Comparison of ENCODE assay signal across 19 mouse cellular contexts in the genomic region with DNA sequence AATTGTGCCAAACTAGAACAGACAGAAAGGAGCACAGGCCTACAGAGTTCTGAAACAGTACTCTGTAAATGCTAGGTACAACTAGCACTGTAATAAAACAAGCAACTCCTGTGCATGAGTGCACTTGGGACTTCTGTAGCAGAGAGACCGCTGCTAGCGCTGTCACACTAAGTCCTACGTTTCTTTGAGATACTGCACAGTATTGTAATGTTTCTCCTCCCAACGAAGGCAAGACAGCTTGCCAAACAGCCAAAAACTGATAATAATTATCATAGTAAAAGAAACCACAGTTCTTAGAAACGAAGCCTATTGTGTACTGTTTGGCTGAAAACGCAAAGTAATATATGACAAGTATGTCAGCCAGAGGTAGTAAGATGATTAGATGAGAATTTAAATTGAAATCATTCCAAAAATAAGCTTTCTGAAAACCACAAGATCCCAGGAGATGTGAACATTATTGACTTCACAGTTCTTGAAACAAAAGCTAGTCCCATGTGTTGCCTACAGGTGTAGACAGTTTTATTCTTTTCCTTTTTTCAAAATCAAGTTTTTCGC.
DNase-seq lines count a peak whose midpoint lies in the region; ATAC-seq and TF ChIP-seq lines count a peak whose summit lies in the region.
"Had no signal": no experiment of that assay in that cellular context is flagged by ENCODE, and none has a peak within 500 bp of the region (broad histone marks: within the 10 kb centered on the region; RNA-seq: fewer than 3 reads in every experiment).

No protein-coding gene starts in this region.

- H3K27me3 ChIP-seq in embryonic facial prominence, embryonic 14.5 days (replicated peaks; ENCODE audit: control insufficient read depth, insufficient read depth, low read length): no peaks in the 10 kb centered on the region
- H3K27me3 ChIP-seq in embryonic facial prominence, embryonic 10.5 days (replicated peaks; ENCODE audit: low read depth, poor library complexity, severe bottlenecking): no peaks in the 10 kb centered on the region
- H3K27me3 ChIP-seq in liver, embryonic 14.5 days (ENCODE audit: control insufficient read depth, insufficient read depth, low read length): no peaks in the 10 kb centered on the region
- H3K27me3 ChIP-seq: forebrain, embryonic 15.5 days; heart, embryonic 15.5 days had no signal

- no peak overlapping the region for H3K4me3 ChIP-seq in embryonic facial prominence, embryonic 14.5 days (ENCODE audit: low read depth, low read length)
- H3K4me3 ChIP-seq in embryonic facial prominence, embryonic 10.5 days: no peak overlapping the region
- no peak overlapping the region for H3K4me3 ChIP-seq in brown adipose tissue, adult 24 weeks (ENCODE audit: insufficient read depth, low read depth, low read length)
- no peak overlapping the region for H3K4me3 ChIP-seq in liver, embryonic 14.5 days (ENCODE audit: insufficient read depth in 1 of 2, low read depth in 2 of 2, low read length in 2 of 2)
- H3K4me3 ChIP-seq: forebrain, embryonic 15.5 days; heart, embryonic 15.5 days had no signal

- no peak overlapping the region for H3K27ac ChIP-seq in embryonic facial prominence, embryonic 14.5 days (replicated peaks; ENCODE audit: low read depth, low read length)
- H3K27ac ChIP-seq in embryonic facial prominence, embryonic 10.5 days (replicated peaks): no peak overlapping the region
- H3K27ac ChIP-seq in brown adipose tissue, adult 24 weeks (replicated peaks; ENCODE audit: low read depth, low read length): 0 out of 2 replicates have a peak overlapping the region, but pooled peaks have one; percentile 6
- H3K27ac ChIP-seq in liver, embryonic 14.5 days: no peak overlapping the region
- H3K27ac ChIP-seq: forebrain, embryonic 15.5 days; heart, embryonic 15.5 days; hindbrain, embryonic 14.5 days had no signal

- DNase-seq in embryonic facial prominence, embryonic 14.5 days (ENCODE audit: low spot score): peak; percentile 1
- no peak for DNase-seq in embryonic facial prominence, embryonic 10.5 days (ENCODE audit: low spot score)
- DNase-seq in liver, embryonic 14.5 days (ENCODE audit: low read depth in 3 of 3, low spot score in 3 of 3): no peak
- DNase-seq in adrenal gland, adult 2 months: no peak
- DNase-seq in kidney, adult 9 months: no peak
- no peak for DNase-seq in embryo, embryonic 11 days
- DNase-seq: adrenal gland, postnatal 36 days; cerebellum, adult 11 months; cerebellum, adult 8-10 months; cerebellum, postnatal 25 days; gastrocnemius, postnatal 36 days; heart, postnatal 14 days had no signal

- no peaks in the 10 kb centered on the region for H3K4me1 ChIP-seq in embryonic facial prominence, embryonic 14.5 days (ENCODE audit: control insufficient read depth, insufficient read depth, low read length)
- H3K4me1 ChIP-seq in embryonic facial prominence, embryonic 10.5 days: no peaks in the 10 kb centered on the region
- no peaks in the 10 kb centered on the region; the same call in 1 of the 2 replicates for H3K4me1 ChIP-seq in brown adipose tissue, adult 24 weeks (ENCODE audit: control insufficient read depth, insufficient read depth, insufficient read length, low read length)
- H3K4me1 ChIP-seq in liver, embryonic 14.5 days (replicated peaks; ENCODE audit: control insufficient read depth in 2 of 2, insufficient read depth in 2 of 2, low read length in 1 of 2): peaks cover 0 to 5% of the 10 kb centered on the region in 2 experiments; a peak in 2 of 4 replicates
- H3K4me1 ChIP-seq: forebrain, embryonic 15.5 days had no signal

- no peak overlapping the region for H3K9ac ChIP-seq in embryonic facial prominence, embryonic 14.5 days (ENCODE audit: low read depth, low read length)
- no peak overlapping the region for H3K9ac ChIP-seq in liver, embryonic 14.5 days (replicated peaks)
- H3K9ac ChIP-seq: forebrain, embryonic 15.5 days; heart, embryonic 15.5 days; hindbrain, embryonic 14.5 days had no signal

- TF ChIP-seq EP300 in liver, embryonic 14.5 days (IDR thresholded peaks at IDR 0.05; ENCODE audit: low read depth): 0 out of 2 replicates have a peak, but pooled peaks have one; percentile 23

- WGBS in embryonic facial prominence, embryonic 14.5 days: 66% methylated on average over 7 of the region's 7 CpGs
- WGBS in embryonic facial prominence, embryonic 10.5 days: 89% methylated on average over 7 of the region's 7 CpGs
- WGBS in liver, embryonic 14.5 days (ENCODE audit: insufficient replicate concordance): 27% methylated on average over 7 of the region's 7 CpGs

- no peak for ATAC-seq in embryonic facial prominence, embryonic 14.5 days (ENCODE audit: low read depth)
- peak; percentile 26; the same call in 1 of the 2 replicates for ATAC-seq in liver, embryonic 14.5 days (ENCODE audit: insufficient read depth)
- ATAC-seq: activated CD4-positive, CD25-positive, alpha-beta regulatory T cell, adult 4 months; forebrain, embryonic 15.5 days; intestine, embryonic 16.5 days; Patski had no signal

- no peaks in the 10 kb centered on the region for H3K9me3 ChIP-seq in embryonic facial prominence, embryonic 14.5 days (ENCODE audit: control insufficient read depth, low read length)
- H3K9me3 ChIP-seq in embryonic facial prominence, embryonic 10.5 days: no peaks in the 10 kb centered on the region
- H3K9me3 ChIP-seq in liver, embryonic 14.5 days (ENCODE audit: control insufficient read depth, low read length): no peaks in the 10 kb centered on the region
- H3K9me3 ChIP-seq: forebrain, embryonic 15.5 days; heart, embryonic 15.5 days had no signal

- TF ChIP-seq CTCF in liver, embryonic 14.5 days (IDR thresholded peaks at IDR 0.05; ENCODE audit: low read depth): no peak

- no peaks in the 10 kb centered on the region for H3K36me3 ChIP-seq in embryonic facial prominence, embryonic 14.5 days (ENCODE audit: control insufficient read depth, insufficient read depth, low read length)
- no peaks in the 10 kb centered on the region; the same call in 1 of the 2 replicates for H3K36me3 ChIP-seq in embryonic facial prominence, embryonic 10.5 days (replicated peaks)
- H3K36me3 ChIP-seq in liver, embryonic 14.5 days (replicated peaks; ENCODE audit: control insufficient read depth, insufficient read depth, low read depth): no peaks in the 10 kb centered on the region
- H3K36me3 ChIP-seq: forebrain, embryonic 15.5 days; heart, embryonic 15.5 days had no signal

- H3K4me2 ChIP-seq in embryonic facial prominence, embryonic 14.5 days (ENCODE audit: low read depth, low read length): no peak overlapping the region
- H3K4me2 ChIP-seq in liver, embryonic 14.5 days (ENCODE audit: low read depth): no peak overlapping the region
- H3K4me2 ChIP-seq: forebrain, embryonic 15.5 days; heart, embryonic 15.5 days; hindbrain, embryonic 14.5 days had no signal
